Mouse (Mus musculus) embryo, embryonic 11 days (tissue): ENCODE measurements around the gene Zfp385a.

Experiments
- DNase-seq: peaks from one replicate; pipeline ENCODE4 v3.0.0-alpha.2; 2015

Gene Zfp385a

GRCm38 (mm10) chr15:103339961-103340337 is at the start of gene Zfp385a:
Gene Zfp385a, minus strand, starts transcription at chr15:103340093.
- DNase-seq, result no peak

- peak; percentile 60 for DNase-seq
Measured at GRCm38 (mm10) chr15:103388556-103389145, 48.8 kb upstream of the Zfp385a start.

- DNase-seq, result no peak
Measured at GRCm38 (mm10) chr15:103383771-103384488, 44.0 kb upstream of the Zfp385a start.

- DNase-seq, result peak; percentile 57
Measured at GRCm38 (mm10) chr15:103382795-103383406, 43.0 kb upstream of the Zfp385a start.

- DNase-seq, result no peak
Measured at GRCm38 (mm10) chr15:103382075-103382474, 42.2 kb upstream of the Zfp385a start.

GRCm38 (mm10) chr15:103378665-103379356 is 38.9 kb upstream of the Zfp385a start:
- DNase-seq, result no peak

GRCm38 (mm10) chr15:103377752-103378664 is 38.1 kb upstream of the Zfp385a start:
- DNase-seq, result no peak

- no peak for DNase-seq
Measured at GRCm38 (mm10) chr15:103376837-103377269, 37.0 kb upstream of the Zfp385a start.

- no peak for DNase-seq
Measured at GRCm38 (mm10) chr15:103375112-103375800, 35.4 kb upstream of the Zfp385a start.

GRCm38 (mm10) chr15:103372461-103372860 is 32.6 kb upstream of the Zfp385a start:
- no peak for DNase-seq

- DNase-seq, result no peak
Measured at GRCm38 (mm10) chr15:103371741-103372140, 31.8 kb upstream of the Zfp385a start.

- peak; percentile 52 for DNase-seq
Measured at GRCm38 (mm10) chr15:103371208-103371607, 31.3 kb upstream of the Zfp385a start.

GRCm38 (mm10) chr15:103370462-103370861 is 30.6 kb upstream of the Zfp385a start:
- no peak for DNase-seq

- DNase-seq, result no peak
Measured at GRCm38 (mm10) chr15:103369123-103369522, 29.2 kb upstream of the Zfp385a start.

- no peak for DNase-seq
Measured at GRCm38 (mm10) chr15:103368179-103368940, 28.5 kb upstream of the Zfp385a start.

GRCm38 (mm10) chr15:103366376-103367149 is 26.7 kb upstream of the Zfp385a start, which contains the start of gene Itga5:
Gene Itga5, minus strand, starts transcription at chr15:103366763.
- peak; percentile 80 for DNase-seq

- DNase-seq, result peak; percentile 70
Measured at GRCm38 (mm10) chr15:103365471-103366375, 25.8 kb upstream of the Zfp385a start.

- DNase-seq, result no peak
Measured at GRCm38 (mm10) chr15:103364761-103365160, 24.9 kb upstream of the Zfp385a start.

GRCm38 (mm10) chr15:103363809-103364208 is 23.9 kb upstream of the Zfp385a start:
- DNase-seq, result no peak
